Mouse (Mus musculus) limb, embryonic 10.5 days (tissue): Measurements from ENCODE around the gene Cebpz. TPM values are rescaled to one million over a fixed set of nuclear protein-coding genes. Genes with fewer than 3 reads are reported as not detected.
A peak's percentile ranks its signal among the peaks of the same experiment; 100 is the strongest.

Experiments
- DNase-seq: peaks from one replicate; pipeline ENCODE4 v3.0.0-alpha.2; 2017; ENCODE audit warnings: low spot score
- H3K27ac ChIP-seq: fragments of 300-500 bp; sonication (generic); 2 replicates; pipeline ENCODE4 v1.5.1; 2016; ENCODE audit warnings: mild to moderate bottlenecking
- H3K27me3 ChIP-seq: fragments of 300-500 bp; sonication (generic); 2 replicates; pipeline ENCODE4 v1.6.1; 2016; ENCODE audit warnings: low read depth, mild to moderate bottlenecking; ENCODE audit not compliant: poor library complexity, severe bottlenecking
- H3K36me3 ChIP-seq: fragments of 300-500 bp; sonication (generic); 2 replicates; pipeline ENCODE4 v1.6.1; 2016; ENCODE audit warnings: mild to moderate bottlenecking, moderate library complexity
- H3K4me1 ChIP-seq: fragments of 300-500 bp; sonication (generic); 2 replicates; pipeline ENCODE4 v1.6.1; 2016
- H3K4me3 ChIP-seq: fragments of 300-500 bp; sonication (generic); 2 replicates; pipeline ENCODE4 v1.5.1; 2016; ENCODE audit warnings: mild to moderate bottlenecking, moderate library complexity
- H3K9me3 ChIP-seq: fragments of 300-500 bp; sonication (generic); replicated peaks from 2 replicates; pipeline ENCODE4 v1.6.1; 2016; ENCODE audit warnings: mild to moderate bottlenecking
- WGBS: fragments of 180-500 bp; shearing (Covaris S2); methylation state at CpG from one replicate; pipeline ENCODE4 v1.1.7; 2016; 5-methylcytosine and 5-hydroxymethylcytosine counted together
- polyA plus RNA-seq: library from polyadenylated mRNA; unstranded; fragments of >200 nt; fragmentation: Nextera tagmentation; extraction: Ambion mirVana; gene quantifications from 2 replicates; pipeline ENCODE4 v1.2.1, GENCODE M21; 2016

Gene Cebpz
- polyA plus RNA-seq, 1 experiment from 2014 or later = 56.1 TPM

DNA sequence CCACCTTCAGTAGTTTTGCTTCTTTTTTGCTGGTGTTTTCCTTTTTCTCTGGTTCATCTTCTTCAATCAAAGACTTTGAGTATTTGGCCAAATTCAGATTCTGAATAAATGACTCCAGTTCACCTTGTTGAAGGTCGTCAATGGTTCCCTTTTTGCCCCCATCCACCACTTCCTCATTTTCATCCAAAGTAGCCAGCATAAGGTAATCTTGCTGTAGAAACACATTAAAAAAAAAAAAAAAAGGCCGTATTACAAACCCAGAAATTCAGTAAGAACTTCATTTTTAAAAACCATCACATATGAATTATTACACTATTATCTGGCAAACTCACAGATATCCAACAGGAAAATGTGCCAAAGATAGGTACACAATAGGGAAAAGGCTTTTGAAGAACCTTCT lies 1.0 kb downstream of the Cebpz start:
- DNase-seq = no peak
- Histone ChIP-seq H3K27me3 (no peaks in the 10 kb centered on the region), H3K4me1 (peaks cover 11% of the 10 kb centered on the region), H3K36me3 (peaks cover 50% of the 10 kb centered on the region), H3K9me3 (no peaks in the 10 kb centered on the region), H3K27ac (no peak overlapping the region), H3K4me3 (peak overlapping the region; percentile 77)
- WGBS = 88% methylated on average over 2 of the region's 2 CpGs

DNA sequence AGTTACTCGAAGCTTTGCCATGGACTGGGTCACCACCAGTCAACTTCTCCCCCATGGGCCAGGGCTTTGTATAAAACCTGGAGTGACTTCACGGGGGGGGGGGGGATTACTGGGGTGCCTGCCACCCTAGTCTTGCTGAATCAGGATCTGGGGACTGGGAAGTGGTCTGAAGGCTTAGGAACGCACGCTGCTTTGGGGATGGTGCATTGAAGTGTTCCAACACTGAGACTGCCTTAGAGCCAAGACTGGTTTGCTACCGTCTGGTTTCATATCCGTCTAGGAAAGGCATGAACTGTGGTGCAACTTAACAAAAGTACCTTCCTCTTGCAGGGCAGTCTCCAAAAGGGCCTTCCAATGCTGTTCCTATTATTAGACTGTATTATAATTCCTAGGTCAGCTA lies 19.2 kb downstream of the Cebpz start:
- Histone ChIP-seq H3K27me3 (no peaks in the 10 kb centered on the region), H3K36me3 (peaks cover 50% of the 10 kb centered on the region), H3K27ac (no peak overlapping the region), H3K9me3 (no peaks in the 10 kb centered on the region), H3K4me3 (no peak overlapping the region; the same call in 1 of the 2 replicates), H3K4me1 (peaks cover 16% of the 10 kb centered on the region)
- 56% methylated on average over 6 of the region's 6 CpGs for WGBS
- DNase-seq = no peak

DNA sequence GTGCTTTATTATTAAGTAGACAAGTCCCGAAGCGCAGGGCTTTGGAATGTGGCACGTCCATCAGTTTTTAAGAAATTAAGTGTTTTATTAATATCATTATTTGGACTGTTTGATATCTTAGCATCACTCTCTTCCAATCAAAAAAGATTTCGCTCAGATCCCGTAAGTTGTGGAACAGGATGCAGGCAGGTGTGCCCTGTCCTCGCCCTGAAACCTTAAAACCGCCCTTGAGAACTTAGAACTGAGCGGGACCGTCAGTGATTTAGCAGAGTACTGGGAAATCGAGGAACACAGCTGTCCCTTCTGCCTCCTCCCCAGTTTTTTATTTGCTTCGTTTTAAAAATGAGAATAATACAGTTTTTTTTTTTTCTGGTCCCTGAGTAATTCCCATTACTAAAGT lies 20.0 kb downstream of the Cebpz start:
- Histone ChIP-seq H3K4me1 (peaks cover 16% of the 10 kb centered on the region), H3K4me3 (peak overlapping the region; percentile 64), H3K9me3 (no peaks in the 10 kb centered on the region), H3K36me3 (peaks cover 42% of the 10 kb centered on the region), H3K27ac (peak overlapping the region; percentile 84), H3K27me3 (no peaks in the 10 kb centered on the region)
- no peak for DNase-seq
- WGBS = 4% methylated on average over 11 of the region's 11 CpGs

DNA sequence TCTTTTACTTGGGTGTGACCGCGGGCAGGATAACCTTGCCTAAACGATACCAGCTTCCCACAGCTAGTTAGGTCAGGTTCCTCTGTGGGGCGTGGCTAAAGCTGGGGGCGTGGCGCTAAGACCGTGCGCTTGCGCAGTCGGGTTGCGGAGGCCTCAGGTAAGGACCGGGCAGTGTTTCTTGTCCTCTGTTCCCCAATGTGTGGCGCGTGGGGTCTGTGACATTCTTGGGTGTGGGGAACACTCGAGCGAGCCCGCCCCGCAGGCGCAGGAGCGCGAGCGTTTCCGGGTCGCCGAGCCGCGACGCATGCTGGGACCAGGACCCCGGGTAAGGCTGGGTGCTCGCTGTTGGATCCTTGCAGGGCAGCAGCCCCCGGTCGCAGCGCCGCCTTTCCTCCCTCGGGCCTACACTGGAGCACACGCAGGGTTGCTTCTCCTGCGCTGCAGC lies 20.5 kb downstream of the Cebpz start, which contains the start of gene Cebpzos:
Gene Cebpzos, plus strand, starts transcription at position 132 of the 445 bp plus-strand sequence.
- peak within 1 kb of the TSS; percentile 84 for H3K27ac ChIP-seq
- H3K27me3 ChIP-seq = no peaks in the 10 kb centered on the region
- H3K4me1 ChIP-seq = peaks cover 16% of the 10 kb centered on the region
- H3K9me3 ChIP-seq = no peaks in the 10 kb centered on the region
- WGBS = under 1% methylated on average over 37 of the region's 37 CpGs
- peaks cover 37% of the 10 kb centered on the region for H3K36me3 ChIP-seq
- peak within 1 kb of the TSS; percentile 64 for H3K4me3 ChIP-seq
- peak; percentile 92 for DNase-seq

GRCm38 (mm10) chr17:78915772-78916171 lies 21.1 kb downstream of the Cebpz start:
- WGBS = 53% methylated on average over 6 of the region's 6 CpGs
- DNase-seq = no peak

DNA sequence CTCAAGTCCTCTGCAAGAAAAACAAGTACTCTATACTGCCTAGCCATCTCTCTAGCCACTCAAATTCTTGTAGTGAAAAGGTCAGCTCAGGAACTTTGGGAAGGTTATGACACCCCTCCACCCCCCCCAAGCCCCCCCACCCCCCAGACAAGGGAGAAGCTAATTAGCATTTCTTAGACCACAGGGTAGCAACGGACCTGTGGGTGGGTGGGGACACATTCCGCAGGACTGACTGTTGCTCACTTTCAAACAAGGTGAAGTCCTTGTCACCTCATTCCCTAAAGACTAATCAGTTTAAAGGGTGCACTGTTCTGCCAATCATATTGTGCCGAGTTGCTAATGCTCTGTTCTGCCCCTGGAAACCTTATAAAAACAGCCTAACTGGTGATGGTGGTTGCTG lies 22.9 kb downstream of the Cebpz start:
- peaks cover 16% of the 10 kb centered on the region for H3K4me1 ChIP-seq
- WGBS = 75% methylated on average over 3 of the region's 3 CpGs
- H3K27me3 ChIP-seq = no peaks in the 10 kb centered on the region
- H3K36me3 ChIP-seq = peaks cover 12% of the 10 kb centered on the region
- H3K27ac ChIP-seq = no peak overlapping the region
- DNase-seq = no peak
- no peak overlapping the region for H3K4me3 ChIP-seq
- H3K9me3 ChIP-seq = no peaks in the 10 kb centered on the region

More at GRCm38 (mm10) chr17:78915772-78916171, 21.1 kb downstream of the Cebpz start:
- H3K4me1 ChIP-seq = peaks cover 16% of the 10 kb centered on the region
- H3K36me3 ChIP-seq = peaks cover 30% of the 10 kb centered on the region
- peak overlapping the region; percentile 64 for H3K4me3 ChIP-seq
- H3K9me3 ChIP-seq = no peaks in the 10 kb centered on the region
- no peaks in the 10 kb centered on the region for H3K27me3 ChIP-seq
- peak overlapping the region; percentile 84 for H3K27ac ChIP-seq

DNA sequence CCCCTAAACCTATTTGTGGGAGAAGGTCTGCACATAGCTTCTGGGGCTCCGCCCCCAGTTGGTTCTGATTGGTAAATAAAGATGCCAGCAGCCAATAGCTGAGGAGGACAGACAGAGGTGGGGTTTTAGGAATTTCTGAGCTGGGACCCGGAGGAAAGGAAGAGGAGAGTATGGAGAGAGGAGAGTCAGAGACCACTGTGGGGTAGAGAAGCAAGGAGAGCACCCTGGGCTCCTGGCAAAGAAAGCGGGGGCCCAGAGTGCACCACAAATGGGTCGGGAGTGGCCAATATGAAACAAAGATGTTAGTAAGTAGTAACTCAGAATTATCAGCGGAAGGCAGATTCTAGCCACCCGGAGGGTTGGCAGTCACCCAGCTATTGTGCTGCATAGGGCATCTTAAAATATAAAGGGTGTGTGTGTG lies 24.0 kb downstream of the Cebpz start:
- Histone ChIP-seq H3K4me1 (peaks cover 16% of the 10 kb centered on the region), H3K4me3 (peak overlapping the region; percentile 43), H3K9me3 (no peaks in the 10 kb centered on the region), H3K27ac (no peak overlapping the region; the same call in 1 of the 2 replicates), H3K36me3 (peaks cover 2% of the 10 kb centered on the region; the same call in 1 of the 2 replicates), H3K27me3 (no peaks in the 10 kb centered on the region)
- WGBS = 25% methylated on average over 6 of the region's 6 CpGs
- DNase-seq = no peak

DNA sequence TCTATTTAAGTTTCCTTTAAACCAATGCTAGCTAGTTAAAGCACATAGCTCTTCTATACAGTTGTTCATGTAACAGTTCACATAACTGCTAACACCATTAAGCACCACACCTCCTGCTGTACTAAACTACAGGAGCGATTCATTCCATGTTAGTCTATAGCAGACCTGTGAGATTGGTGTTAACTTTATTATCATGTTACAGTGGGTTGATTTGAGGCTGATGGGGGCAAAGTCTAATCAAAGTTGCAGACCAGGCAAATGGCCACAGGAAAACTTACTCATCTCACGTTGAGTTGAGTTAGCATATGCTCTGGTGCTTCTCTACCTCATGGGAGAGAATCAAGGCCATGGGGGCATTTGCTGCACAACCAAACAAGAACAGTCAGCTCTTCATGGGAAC lies 27.5 kb downstream of the Cebpz start:
- Histone ChIP-seq H3K36me3 (no peaks in the 10 kb centered on the region), H3K9me3 (no peaks in the 10 kb centered on the region), H3K4me1 (no peaks in the 10 kb centered on the region), H3K27ac (no peak overlapping the region), H3K4me3 (no peak overlapping the region), H3K27me3 (no peaks in the 10 kb centered on the region)
- WGBS = 81% methylated on average over 2 of the region's 2 CpGs
- no peak for DNase-seq

- Histone ChIP-seq H3K36me3 (no peaks in the 10 kb centered on the region), H3K4me1 (no peaks in the 10 kb centered on the region), H3K27ac (no peak within 1 kb of the TSS), H3K4me3 (no peak within 1 kb of the TSS), H3K9me3 (no peaks in the 10 kb centered on the region), H3K27me3 (no peaks in the 10 kb centered on the region)
- WGBS = 87% methylated on average over 5 of the region's 5 CpGs
- DNase-seq = no peak
Measured at GRCm38 (mm10) chr17:78906892-78907291, 30.0 kb downstream of the Cebpz start, which contains the start of gene Sult6b1. Gene Sult6b1 (minus strand): TSS chr17:78906992.

- no peaks in the 10 kb centered on the region for H3K36me3 ChIP-seq
- no peak overlapping the region for H3K4me3 ChIP-seq
- no peak for DNase-seq
- H3K27ac ChIP-seq = no peak overlapping the region
- H3K4me1 ChIP-seq = no peaks in the 10 kb centered on the region
- H3K27me3 ChIP-seq = no peaks in the 10 kb centered on the region
- WGBS = 88% methylated on average over 2 of the region's 2 CpGs
- H3K9me3 ChIP-seq = no peaks in the 10 kb centered on the region
Measured at GRCm38 (mm10) chr17:78903158-78903557, 33.7 kb downstream of the Cebpz start.

- Histone ChIP-seq H3K27ac (no peak overlapping the region), H3K27me3 (no peaks in the 10 kb centered on the region), H3K36me3 (no peaks in the 10 kb centered on the region), H3K9me3 (no peaks in the 10 kb centered on the region), H3K4me1 (no peaks in the 10 kb centered on the region), H3K4me3 (no peak overlapping the region)
- 46% methylated on average over 8 of the region's 8 CpGs for WGBS
- DNase-seq = no peak
Measured at GRCm38 (mm10) chr17:78895394-78895793, 41.5 kb downstream of the Cebpz start.

DNA sequence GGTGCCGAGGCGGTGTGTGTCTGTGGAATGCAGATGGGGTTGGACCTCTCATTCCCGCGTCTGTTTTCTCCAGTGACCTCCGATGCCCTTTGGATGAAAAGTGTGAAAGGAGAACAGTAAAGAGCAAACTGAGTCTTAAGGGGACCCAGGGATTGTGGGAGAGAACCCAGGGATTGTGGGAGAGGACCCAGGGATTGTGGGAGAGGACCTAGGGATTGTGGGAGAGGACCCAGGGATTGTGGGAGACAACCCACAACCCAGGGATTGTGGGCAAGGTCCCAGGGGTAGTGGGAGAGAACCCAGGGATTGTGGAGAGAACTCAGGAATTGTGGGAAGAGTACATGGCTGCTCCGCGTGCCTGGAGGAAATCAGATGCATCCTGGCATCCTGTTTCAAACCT lies 41.9 kb downstream of the Cebpz start:
- no peak for DNase-seq
- H3K9me3 ChIP-seq = no peaks in the 10 kb centered on the region
- no peak overlapping the region for H3K27ac ChIP-seq
- H3K27me3 ChIP-seq = no peaks in the 10 kb centered on the region
- no peak overlapping the region for H3K4me3 ChIP-seq
- 86% methylated on average over 7 of the region's 7 CpGs for WGBS
- no peaks in the 10 kb centered on the region for H3K4me1 ChIP-seq
- H3K36me3 ChIP-seq = no peaks in the 10 kb centered on the region

- H3K9me3 ChIP-seq = no peaks in the 10 kb centered on the region
- H3K27ac ChIP-seq = no peak overlapping the region
- DNase-seq = no peak
- 86% methylated on average over 9 of the region's 9 CpGs for WGBS
- H3K27me3 ChIP-seq = no peaks in the 10 kb centered on the region
- H3K4me3 ChIP-seq = no peak overlapping the region
- H3K4me1 ChIP-seq = no peaks in the 10 kb centered on the region
- H3K36me3 ChIP-seq = no peaks in the 10 kb centered on the region
Measured at GRCm38 (mm10) chr17:78891020-78891419, 45.8 kb downstream of the Cebpz start.

DNA sequence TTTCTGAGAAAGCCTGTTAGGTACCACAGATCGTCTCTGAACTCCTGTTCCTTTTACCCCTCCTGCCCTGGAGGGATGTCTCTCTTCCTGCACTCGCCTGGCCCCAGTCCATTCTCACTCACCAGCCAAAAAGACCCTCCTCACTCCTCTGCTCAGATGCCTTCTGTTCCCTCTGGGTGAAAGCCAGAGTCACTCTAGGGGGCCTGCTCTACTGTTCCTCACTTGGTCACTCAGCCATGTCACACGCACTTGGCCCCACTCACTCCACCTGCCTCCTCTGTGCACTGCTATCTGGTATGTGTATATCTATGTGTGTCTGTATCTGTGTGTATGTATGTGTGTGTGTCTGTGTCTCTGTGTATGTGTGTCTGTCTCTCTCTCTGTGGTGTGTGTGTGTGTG lies 47.7 kb downstream of the Cebpz start:
- WGBS = 60% methylated on average over 3 of the region's 3 CpGs
- no peaks in the 10 kb centered on the region for H3K27me3 ChIP-seq
- H3K4me3 ChIP-seq = no peak overlapping the region
- H3K27ac ChIP-seq = no peak overlapping the region
- H3K4me1 ChIP-seq = no peaks in the 10 kb centered on the region
- H3K9me3 ChIP-seq = no peaks in the 10 kb centered on the region
- H3K36me3 ChIP-seq = no peaks in the 10 kb centered on the region
- no peak for DNase-seq
